Mouse (Mus musculus): ENCODE data around the gene Abhd17c.
A peak's percentile ranks its signal among the peaks of the same experiment; 100 is the strongest.

GRCm38 (mm10) chr7:84088971-84089370, 62.7 kb downstream of the Abhd17c start:
- TF ChIP-seq CTCF (IDR thresholded peaks at IDR 0.05; ENCODE audit: low read depth) (peak; percentile 87), EP300 (IDR thresholded peaks at IDR 0.05; ENCODE audit: low read depth) (no peak)

Measured in liver, postnatal 0 days (tissue).